Mouse (Mus musculus) lung, adult 2 months (tissue): ENCODE measurements around the gene Ptbp3.

Source experiments
- CTCF ChIP-seq: fragments of 200-500 bp; IDR thresholded peaks from 2 replicates; pipeline ENCODE4 v1.5.1; 2011; ENCODE audit warnings: mild to moderate bottlenecking, low read length, control low read depth; ENCODE audit not compliant: insufficient read depth
- POLR2A ChIP-seq: fragments of 200-500 bp; IDR thresholded peaks from 2 replicates; pipeline ENCODE4 v1.6.1; 2011; ENCODE audit warnings: low read depth, mild to moderate bottlenecking, control low read depth, low read length, borderline replicate concordance; ENCODE audit errors: extremely low read depth

DNA sequence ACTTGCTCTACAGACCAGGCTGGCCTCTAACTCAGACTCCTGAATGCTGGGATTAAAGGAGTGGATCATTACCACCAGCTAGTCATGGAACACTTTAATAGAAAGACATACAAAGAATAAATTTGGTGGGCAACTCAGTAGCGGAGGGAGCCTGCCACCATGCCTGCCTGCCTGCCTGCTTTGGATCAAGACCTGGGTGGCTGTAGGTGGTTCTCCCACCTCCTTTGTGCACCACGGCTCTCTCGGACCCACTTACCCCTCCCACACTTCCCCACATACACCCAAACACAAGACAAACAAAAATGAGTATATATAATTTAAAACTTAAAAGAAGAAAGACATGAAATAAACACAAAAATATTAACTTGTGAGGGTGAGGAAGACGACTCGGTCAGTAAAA lies 92.1 kb downstream of the Ptbp3 start:
- no peak for TF ChIP-seq POLR2A
- TF ChIP-seq CTCF: no peak
